Mouse (Mus musculus) c-Kit-positive CD71-negative TER-119-negative erythroid progenitor cells, embryonic 14.5 days (primary cell): ENCODE measurements around the gene Agap3.

Experiments
- DNase-seq: peaks from one replicate; pipeline ENCODE4 v3.0.0-alpha.2; 2013; ENCODE audit warnings: low read depth

The Agap3 gene

DNA sequence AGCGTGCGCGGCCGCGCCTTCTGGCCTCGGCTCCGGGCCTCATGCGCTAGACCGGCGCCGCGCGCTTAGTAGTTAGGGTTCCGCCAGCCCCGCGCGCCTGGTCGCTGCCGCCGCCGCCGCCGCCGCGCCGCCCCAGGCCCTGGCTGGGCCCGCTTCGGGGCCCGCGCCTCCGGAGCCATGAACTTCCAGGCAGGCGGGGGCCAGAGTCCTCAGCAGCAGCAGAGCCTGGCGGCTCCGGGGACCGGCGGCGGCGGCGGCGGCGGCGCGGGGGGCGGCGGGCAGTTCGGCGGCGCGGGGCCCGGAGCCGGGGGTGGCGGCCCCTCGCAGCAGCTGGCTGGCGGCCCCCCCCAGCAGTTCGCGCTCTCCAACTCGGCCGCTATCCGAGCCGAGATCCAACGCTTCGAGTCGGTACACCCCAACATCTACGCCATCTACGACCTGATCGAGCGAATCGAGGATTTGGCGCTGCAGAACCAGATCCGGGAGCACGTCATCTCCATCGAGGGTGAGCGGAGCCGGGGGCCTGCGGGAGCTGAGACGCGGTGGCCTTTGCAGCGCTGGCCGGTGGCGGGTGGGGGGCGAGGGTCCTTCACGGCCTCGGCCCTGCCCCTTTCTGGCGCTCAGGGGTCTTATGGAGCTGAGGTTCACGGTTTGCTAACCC lies at the start of gene Agap3:
Gene Agap3, plus strand, starts transcription at position 148 of the 661 bp plus-strand sequence.
- DNase-seq, result no peak

DNA sequence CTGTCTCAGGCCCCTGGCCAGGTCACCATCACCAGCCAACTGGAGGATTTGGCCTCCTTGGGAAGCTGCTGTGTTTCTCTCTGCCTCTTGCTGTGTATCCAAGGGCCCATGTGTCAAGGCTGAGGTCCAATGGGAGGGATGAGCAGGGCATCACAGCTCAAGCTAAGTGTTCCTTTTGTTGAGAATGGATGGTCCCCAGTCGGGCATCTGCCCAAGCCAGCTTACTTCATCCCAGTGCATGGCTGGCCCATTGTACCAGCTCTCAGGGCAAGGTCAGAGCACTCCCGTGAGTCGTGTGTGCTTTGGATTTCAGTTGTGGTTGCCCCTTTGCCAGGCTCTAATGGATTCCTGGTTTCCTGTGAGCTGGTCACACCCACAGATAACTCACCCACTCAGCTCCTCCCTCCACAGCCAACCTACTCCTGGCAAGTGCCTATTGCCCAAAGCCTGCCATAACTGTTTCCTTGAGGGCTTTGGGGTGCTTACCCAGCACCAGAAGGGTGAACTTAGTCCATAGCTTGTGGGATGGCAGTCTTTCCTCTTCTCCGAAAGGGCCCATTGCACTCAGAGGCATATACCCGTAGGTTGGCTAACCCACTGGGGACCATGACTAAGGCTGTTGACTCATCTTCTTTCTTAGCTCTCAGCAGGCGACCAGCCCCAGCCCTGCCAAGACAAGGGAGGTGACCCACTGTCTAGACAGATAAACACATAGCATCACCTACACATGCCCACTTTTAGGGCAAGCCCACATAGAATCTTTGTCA lies 47.2 kb upstream of the Agap3 start:
- DNase-seq, result no peak

DNA sequence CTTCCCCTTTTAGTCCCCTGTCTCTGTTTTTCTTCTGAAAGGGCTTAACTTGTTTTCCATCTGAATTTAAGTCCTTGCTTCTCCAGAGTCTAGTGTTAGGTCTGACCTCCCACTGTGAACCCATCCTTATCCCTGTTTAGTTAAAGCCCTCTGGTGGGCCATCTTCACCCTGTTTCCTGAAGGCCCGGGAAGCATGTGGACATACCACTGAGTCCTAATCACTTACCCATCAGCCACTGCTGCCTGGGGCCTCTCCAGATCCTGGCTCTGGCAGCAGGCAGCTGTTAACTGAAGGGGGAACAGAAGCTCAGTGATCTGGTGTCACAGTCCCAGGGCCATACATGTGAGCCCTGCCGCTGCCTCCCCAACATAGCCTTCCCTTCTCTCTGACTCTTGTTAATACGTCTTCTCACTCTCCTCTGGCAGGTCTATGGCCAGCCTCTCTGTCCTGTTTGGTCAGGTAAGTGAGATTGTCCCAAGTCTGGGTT lies 46.5 kb upstream of the Agap3 start:
- no peak for DNase-seq

DNA sequence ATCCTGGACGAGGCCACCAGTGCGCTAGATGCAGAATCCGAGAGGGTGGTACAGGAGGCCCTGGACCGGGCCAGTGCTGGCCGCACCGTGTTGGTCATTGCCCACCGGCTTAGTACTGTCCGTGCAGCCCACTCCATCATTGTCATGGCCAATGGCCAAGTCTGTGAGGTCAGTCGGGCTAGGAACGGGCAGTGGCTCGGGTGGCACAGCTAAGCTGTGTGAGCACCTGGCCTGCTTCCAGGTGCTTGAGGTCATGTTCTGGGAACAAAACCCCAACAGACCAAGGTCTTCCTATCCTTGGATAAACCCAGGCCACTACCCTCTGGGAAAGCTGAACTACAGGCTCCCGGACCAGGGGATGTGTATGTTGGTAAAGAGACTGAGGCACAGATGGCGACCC lies 43.3 kb upstream of the Agap3 start:
- DNase-seq, result no peak

DNA sequence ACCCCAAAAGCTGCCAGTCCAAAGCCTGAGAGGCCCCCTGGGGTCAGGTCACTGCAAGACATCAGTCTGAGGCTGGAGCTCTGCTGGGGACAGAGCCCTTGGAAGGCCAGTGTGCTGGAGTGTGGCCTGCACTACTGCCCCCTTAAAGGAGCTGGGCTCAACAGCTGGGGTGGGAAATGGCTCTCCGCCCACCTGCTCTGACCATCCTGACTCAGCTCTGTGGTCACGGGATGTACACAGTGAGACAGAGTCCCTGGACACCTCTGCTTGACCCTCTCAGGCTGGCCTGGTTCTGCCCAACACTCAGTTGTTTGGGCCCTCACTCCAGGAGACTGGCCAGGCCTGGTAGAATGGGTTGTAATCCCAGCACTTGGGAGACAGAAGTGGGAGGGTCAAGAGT lies 42.5 kb upstream of the Agap3 start:
- DNase-seq, result no peak

DNA sequence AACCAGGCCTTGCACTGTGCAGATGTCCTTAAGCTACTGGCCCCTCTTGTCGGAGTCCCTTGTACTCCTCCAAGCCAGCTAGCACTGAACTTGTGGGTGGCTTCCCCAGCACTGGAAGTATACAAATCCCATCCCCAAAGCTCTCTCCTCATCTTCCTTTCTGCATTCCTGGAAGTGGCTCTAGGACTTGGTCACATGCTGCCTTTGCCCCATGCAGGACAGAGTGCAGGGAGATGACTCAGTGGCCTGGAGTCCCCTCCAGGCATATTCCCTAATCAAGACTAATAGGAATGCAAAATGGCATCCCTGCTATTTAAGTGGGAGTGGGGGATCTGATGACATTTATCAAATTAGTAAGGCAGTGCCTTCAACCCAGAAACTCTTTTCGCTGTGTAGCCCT lies 39.9 kb upstream of the Agap3 start:
- no peak for DNase-seq

DNA sequence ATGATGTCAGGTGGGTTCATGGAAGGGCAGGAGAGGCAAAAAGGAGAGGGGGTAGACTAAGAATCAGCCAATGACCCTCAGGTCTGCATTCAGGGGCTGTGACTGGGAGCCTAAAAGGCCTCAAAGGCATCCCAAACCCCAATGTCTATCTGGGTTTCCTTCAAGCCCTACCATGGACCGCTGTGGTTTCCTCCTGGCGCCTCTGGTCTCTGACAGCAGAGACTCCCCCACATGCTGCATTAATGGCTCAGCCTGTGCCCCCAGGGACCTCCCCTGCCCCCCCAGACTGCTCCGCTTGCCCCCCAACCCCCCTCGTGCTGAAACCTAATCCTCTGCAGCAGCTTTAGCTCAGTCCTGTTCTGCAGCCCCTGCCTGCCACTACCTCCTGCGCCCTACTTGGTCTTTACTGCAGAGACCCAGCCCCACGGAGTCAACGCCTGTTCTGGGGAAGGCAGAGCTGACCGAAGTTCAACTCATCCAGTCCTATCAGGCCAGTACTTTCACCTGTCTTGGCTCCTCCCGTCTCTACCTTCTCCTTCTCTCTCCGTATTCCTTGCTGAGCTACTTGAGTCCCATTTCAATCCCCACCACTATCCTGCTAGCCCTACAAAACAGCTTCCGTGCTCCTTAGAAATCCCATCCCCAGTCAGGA lies 38.8 kb upstream of the Agap3 start, which contains the start of gene Asic3:
Gene Asic3, plus strand, starts transcription at position 351 of the 652 bp plus-strand sequence.
- DNase-seq, result no peak

DNA sequence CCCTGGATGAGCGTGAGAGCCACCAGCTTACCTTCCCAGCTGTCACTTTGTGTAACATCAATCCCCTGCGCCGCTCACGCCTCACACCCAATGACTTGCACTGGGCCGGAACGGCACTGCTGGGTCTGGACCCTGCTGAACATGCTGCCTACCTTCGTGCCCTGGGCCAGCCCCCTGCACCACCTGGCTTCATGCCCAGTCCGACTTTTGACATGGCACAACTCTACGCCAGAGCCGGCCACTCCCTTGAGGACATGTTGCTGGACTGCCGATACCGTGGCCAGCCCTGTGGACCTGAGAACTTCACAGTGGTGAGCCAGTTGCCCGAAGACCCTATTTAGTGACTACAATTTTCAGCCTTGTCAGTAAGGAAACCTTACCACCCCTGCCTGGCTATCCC lies 38.0 kb upstream of the Agap3 start:
- no peak for DNase-seq

DNA sequence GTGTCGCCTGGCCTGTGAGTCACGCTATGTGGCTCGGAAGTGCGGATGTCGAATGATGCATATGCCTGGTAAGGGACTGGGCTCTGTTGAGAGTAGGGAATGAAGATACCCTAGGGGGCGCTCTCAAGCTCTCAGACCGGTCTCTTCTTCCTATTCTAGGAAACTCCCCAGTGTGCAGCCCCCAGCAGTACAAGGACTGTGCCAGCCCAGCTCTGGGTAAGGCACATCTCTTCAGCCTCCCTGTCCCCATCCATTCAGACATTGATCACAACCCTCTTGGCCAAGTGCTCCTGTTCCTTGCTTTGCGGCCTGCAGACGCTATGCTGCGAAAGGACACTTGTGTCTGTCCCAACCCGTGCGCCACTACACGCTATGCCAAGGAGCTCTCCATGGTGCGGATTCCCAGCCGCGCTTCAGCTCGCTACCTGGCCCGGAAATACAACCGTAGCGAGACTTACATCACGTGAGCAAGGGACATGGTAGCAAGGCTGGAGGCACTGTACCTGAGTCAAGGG lies 35.7 kb upstream of the Agap3 start:
- DNase-seq, result peak; percentile 73

DNA sequence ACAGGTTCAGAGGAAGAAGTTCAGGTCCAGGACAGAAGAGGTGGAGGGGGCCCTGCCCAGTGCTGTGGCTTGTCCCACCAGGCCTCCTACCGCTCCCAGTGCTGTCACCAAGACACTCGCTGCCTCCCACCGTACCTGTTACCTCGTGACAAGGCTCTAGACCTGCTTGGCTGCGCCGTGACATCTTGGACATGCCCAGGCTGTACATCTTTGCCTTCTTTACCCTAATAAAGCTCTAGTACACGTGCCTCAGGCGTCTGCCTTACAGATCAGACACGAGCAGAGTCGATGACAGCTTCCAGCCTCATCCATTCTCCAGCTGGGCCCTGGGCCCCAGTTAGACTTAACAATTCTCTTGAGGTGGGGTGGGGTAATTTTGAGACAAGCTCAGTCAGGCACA lies 34.4 kb upstream of the Agap3 start:
- DNase-seq, result no peak

DNA sequence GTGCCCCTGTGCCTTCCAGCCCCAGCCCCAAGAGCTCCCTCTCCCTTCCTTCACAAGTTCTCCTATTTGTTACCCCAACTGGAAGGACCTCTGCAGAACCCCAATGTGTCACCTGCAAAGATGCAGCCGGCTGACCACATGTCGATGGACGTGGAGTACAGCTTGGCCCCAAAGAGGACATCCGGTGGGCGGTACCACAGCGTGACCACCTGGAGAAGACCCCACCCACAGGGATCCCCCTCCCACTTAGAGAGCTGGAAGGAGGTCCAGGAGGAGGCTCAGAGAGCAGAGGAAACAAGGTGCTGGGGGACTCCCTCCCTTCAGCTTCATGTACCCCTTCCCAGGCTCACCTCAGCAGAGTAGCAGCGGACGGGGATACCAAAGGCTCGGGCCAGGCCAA lies 31.6 kb upstream of the Agap3 start:
- no peak for DNase-seq

DNA sequence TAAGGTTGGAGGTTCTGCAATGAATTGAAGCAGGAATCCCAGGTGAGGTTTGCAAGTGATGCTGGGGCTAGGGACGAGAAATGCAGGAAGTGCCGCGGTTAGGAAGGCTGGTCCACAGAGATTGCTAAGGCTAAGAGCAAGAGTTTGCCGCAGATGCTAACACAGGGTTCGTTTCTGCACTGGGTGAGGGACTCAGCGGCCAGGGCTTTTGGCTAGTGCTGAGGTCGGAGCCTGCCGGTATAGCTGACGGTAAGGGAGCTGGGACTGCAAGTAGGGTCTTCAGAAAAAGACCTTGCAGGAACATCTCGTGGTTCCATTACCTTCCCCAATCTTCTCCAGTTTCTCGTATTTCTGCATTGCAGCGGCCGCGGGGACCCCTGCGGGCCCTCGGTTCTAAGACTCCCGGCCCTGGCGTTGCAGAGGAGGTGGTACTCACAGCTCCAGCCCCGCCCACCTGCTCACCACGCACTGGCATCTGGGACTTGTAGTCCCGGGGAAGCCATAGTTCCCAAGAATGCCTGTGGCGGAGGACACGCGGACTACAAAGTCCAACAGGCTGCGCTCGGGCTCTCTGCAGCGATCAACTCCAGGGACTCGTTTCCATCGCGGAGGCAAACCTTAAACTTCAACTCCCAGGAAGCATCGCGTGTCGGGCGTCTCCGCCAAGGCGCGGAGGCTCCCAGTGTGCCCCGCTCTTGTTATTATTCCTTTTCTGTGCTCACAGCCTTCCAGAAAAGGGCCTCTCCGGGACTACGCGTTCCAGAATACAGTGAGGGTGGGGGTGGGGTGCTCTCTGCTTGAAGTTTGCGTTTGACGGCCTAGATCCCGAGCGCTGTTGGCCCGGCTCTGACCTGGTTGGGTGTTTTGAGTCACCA lies 28.6 kb upstream of the Agap3 start, which contains the start of the genes Cdk5 and Slc4a2:
Gene Cdk5, minus strand, starts transcription at position 402 of the 875 bp plus-strand sequence.
Gene Slc4a2, plus strand, starts transcription at position 709 of the 875 bp plus-strand sequence.
- DNase-seq, result peak; percentile 96

DNA sequence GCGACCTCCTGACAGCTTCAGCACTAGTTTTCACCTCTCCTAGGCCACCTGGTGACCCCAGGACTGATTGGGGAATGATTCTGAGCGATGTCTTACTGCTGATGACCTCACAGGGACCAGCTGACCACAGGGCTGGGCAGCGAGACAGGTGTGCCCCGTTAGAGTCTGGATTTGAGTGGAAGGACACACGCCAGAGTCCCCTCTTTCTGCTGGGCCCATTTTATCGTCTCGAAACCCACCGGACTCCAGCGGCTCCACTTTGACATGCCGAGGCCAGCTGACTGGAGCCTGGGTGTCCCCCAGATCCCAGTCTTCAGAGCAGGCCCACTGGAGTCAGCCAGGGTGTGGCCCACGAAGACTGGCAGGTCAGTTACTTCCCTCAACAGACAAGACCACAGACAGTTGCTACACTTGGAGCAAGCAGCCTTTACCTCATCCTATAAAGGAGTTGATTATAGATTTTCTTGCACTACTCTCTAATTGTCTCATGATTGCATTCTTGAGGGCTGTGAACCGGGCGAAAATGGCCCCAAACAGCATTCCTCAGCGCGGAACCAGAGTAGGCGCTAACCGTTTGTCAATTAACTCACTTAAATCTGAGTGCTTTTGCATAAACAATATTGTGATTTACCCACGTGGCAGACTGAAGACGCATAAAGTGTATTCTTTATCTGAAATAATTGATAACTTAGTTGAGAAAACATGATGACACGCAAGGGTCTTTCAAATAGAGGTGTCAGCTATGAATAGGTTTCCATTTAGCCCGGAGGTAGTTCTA lies 27.8 kb upstream of the Agap3 start:
- no peak for DNase-seq

DNA sequence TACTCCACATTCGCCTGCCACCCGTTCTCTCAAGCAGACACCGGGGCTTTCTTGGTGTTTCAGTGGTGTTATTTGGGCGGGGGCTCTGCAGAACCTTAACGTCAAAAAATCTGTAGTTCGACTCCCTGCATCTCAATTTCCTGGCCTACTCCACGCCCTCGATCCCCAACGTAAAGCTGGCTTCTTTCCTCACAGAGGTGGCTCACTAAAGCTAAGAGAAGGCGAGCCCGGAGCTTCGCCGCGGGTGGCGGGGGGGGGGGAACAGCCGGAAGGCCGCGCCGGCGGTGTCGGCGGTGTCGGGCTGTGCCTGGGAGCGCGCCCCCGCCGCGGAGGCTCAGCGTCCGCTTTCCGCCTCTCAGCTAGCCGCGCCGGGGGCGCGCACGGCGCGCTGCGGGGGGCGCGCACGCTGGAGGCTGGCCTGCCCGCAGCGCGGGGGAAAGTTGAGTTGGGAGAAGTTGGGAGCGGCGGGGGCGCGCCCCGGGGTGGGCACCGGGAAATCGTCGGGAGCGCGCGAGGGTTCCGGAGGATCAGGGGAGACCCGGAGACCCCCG lies 27.0 kb upstream of the Agap3 start:
- peak; percentile 63 for DNase-seq

DNA sequence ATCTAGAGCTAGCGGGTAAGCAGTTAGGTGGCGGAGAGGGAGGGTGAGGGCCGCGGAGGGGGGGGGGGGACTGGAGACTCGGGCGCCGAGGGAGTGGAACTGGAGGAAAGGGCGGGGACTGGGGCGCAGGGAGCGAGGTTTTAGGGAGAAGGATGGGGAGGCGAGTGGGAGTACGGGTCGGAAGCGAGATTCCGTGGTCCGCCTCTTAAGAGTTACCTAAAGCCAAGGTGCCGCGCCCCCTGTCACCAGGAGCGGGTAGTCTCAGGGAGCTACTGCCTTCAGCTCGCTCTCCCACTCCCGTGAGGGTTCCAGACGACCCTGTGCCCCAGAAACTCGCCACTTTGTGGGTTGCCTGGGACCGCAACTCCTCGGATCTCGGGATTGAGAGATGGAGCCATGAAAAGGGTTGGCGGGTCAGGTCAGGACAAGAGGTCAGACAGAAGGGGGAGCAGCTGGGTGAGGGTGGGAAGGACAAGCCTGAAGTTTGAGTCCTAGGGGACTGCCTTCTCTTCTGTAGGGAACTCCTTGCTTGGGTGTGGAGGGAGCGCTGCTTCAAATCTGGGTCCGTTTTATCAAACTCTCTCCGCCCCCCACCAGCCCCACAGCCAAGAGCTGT lies 26.4 kb upstream of the Agap3 start:
- no peak for DNase-seq

DNA sequence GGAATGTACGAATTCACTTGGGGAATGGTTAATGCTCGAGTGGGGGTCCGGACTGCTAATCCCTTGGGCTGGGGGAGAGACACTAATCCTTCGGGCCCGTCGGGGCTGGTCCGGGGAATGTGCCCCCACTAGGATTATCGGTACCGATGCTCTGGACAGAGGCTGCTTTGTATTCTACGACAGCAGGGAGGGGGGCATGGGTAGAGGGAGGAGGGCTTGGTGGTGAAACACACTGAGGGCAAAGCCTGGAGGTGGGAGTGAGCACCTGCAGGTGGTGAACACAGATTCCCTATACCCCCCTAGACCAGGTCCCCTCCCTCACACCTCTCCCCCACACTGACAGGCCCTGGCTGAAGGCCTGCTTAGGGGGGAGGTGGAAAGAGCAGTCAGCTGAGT lies 25.9 kb upstream of the Agap3 start:
- DNase-seq, result no peak

DNA sequence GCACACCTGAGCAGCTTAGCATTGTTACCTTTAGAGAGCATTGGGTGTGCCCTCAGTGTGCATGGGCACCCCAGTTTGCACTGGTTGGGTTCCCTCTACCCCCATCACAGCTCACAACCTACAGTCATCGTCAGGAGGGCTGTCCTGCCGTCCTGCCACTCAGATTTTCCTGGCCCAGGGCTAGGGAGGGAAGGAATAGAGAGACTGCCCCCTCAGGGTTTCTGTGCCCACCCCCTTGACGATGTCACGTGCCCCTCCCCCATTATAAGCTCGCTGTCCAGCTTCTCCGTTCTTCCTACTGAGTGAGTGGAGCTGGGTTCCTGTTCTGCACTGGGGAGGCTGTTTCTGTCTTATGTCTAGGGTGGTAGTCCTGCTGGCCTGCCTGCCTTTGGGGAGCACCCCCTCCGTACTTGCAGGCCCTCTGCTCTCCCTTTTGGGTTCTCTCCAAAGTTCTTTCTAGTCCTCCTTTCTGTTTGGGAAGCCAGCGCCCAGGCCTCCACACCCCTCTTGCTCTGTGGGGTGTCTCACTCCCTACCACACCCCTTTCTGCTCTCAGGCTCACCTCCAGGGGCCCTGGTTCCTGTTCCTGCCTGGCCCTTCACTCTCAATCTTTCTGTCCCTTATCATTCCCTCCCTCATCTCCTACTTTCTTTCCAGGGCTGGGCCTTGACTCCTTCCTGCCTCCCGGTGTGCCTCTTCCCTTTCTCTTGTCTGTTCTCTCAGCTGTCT lies 25.3 kb upstream of the Agap3 start:
- no peak for DNase-seq

DNA sequence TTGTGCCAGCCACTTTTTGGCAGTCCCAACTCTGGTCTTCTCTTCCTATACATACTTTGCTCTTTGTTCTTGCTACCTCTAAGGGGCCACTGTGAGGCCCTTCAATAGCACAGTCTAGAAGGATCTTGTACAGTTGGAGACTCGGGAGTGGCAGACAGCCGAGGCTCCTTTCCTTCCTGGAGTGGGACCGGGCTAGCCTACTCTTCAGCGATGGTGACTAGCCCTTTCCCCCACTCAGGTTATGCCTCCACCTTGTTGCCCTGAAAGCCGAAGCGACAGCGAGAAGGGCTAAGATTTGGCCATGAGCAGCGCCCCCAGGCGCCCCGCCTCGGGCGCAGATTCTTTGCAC lies 24.7 kb upstream of the Agap3 start:
- no peak for DNase-seq

DNA sequence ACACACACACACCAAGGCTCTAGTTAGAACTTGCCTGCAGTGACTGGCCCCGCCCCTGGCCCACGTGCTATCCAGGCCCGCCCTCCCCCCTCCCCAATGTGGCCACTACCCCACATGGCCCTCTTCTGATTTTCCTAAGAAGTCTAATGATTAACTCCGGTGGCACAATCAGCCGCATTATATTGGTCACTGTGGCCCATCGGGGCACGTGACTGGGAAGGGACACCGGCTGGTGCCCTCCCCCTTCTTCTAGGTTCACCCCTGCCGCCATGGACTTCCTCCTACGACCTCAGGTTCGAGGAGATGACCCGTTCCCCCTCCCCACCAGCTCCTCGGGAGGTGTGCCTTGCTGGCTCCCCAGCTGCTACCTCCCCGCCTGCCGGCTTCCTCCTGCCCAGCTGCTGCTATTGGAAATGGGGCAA lies 24.0 kb upstream of the Agap3 start:
- DNase-seq, result no peak
